Mouse (Mus musculus) T-helper 2 cell (primary cell): ENCODE measurements around the gene Slc12a3.

Source experiments
- in situ Hi-C: fragments of 300-600 bp; cut with MboI, MseI; formaldehyde crosslinking; loops from one replicate; pipeline ENCODE4 v1.15.1; 2025; ENCODE audit warnings: high pct_unique_total_duplicates

Slc12a3 gene

GRCm38 (mm10) chr8:94375551-94375991 is 46.6 kb downstream of the Slc12a3 start:
- in situ Hi-C loops = no loop called here

- in situ Hi-C loops = no loop called here
Measured at GRCm38 (mm10) chr8:94376176-94376575, 47.2 kb downstream of the Slc12a3 start.

DNA sequence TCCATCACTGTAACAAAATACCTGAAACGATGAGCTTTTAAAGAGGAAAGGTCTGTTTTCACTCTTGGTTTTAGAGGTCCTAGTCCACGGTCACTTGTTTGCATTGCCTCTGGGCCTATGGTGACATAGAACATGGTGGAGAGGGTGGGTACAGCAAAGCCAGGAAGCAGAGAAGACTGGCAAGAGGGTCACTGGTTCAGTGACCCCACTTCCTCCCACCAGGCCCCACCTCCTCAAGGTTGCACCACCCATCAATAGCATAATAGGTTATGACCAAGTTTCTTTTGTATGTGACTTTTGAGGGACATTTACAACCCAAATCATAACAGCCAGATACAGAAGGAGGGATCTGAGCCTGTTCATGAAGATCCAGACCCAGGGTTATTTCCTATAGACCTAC is 47.6 kb downstream of the Slc12a3 start:
- in situ Hi-C loops = no loop called here

DNA sequence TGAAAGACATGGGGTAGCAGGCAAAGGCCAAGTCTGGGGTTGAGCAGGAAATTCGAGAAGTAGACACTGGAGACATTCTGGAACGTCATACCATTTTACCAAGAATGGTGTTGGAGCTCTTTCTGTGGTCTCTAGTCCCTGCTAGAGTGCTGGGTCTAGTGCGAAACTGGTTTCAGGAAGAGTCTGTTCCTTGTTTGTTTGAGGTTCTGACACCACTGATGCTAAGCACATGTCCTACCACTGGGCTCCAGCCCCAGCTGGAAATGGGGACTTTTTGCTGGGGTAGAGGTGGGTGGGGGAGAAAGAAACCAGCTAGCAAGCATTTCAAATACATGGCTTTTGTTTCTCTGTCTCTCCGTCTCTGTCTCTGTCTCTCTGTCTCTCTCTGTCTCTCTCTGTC is 48.0 kb downstream of the Slc12a3 start:
- in situ Hi-C loops = no loop called here

GRCm38 (mm10) chr8:94377714-94378205 is 48.8 kb downstream of the Slc12a3 start:
- in situ Hi-C loops = no loop called here

GRCm38 (mm10) chr8:94378763-94379415 is 49.9 kb downstream of the Slc12a3 start:
- in situ Hi-C loops = no loop called here

- in situ Hi-C loops = no loop called here
Measured at GRCm38 (mm10) chr8:94379686-94380085, 50.7 kb downstream of the Slc12a3 start.

- in situ Hi-C loops = no loop called here
Measured at GRCm38 (mm10) chr8:94384166-94384565, 55.2 kb downstream of the Slc12a3 start.

GRCm38 (mm10) chr8:94385506-94386213 is 56.7 kb downstream of the Slc12a3 start:
- in situ Hi-C loops = no loop called here

- in situ Hi-C loops = no loop called here
Measured at GRCm38 (mm10) chr8:94386214-94387026, 57.4 kb downstream of the Slc12a3 start, which contains the start of gene Herpud1. TSS of gene Herpud1 (plus strand) at chr8:94386438.

- in situ Hi-C loops = no loop called here
Measured at GRCm38 (mm10) chr8:94387027-94387684, 58.2 kb downstream of the Slc12a3 start.

- in situ Hi-C loops = no loop called here
Measured at GRCm38 (mm10) chr8:94387785-94388184, 58.8 kb downstream of the Slc12a3 start.

DNA sequence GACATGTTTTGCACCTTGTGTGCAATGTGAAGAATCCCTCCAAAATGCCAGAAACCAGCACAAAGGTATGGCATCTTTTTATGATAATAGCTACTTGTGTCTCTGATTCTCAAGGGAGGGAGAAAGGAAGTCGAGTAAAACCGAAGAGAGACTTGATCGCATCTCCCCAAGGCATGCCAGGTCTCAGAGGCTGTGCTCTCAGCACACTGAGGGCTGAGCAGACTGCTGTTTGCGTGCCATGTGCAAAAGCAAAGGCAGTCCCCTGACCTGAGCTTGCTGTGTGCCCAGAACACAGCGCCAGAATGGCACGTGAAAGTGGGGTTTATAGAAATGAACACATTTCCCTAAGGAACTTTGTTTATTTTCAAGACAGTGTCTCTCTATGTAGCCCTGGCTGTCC is 60.5 kb downstream of the Slc12a3 start:
- in situ Hi-C loops = no loop called here

- in situ Hi-C loops = no loop called here
Measured at GRCm38 (mm10) chr8:94390429-94390828, 61.4 kb downstream of the Slc12a3 start.

GRCm38 (mm10) chr8:94390910-94391309 is 61.9 kb downstream of the Slc12a3 start:
- in situ Hi-C loops = no loop called here

GRCm38 (mm10) chr8:94392147-94392546 is 63.1 kb downstream of the Slc12a3 start:
- in situ Hi-C loops = no loop called here

DNA sequence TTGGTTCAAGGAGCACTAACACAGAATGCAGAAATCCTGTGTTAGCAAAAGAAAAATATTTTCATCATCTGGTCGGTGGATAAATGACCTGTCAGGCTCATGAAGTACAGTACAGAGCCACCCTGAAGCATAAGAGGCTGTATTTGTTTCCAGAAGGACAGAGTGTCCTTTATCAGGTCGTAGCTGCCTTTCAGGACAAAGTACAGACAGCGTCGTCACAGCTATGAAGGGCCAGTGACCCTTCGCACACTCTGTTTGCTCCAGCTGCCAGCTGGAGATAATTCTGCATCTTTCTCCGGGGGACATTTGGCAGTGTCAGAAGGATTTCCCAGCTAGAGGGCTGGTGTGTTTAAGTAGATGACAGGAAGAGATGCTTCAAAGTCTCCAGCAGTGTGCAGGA is 63.6 kb downstream of the Slc12a3 start:
- in situ Hi-C loops = no loop called here

- in situ Hi-C loops = no loop called here
Measured at GRCm38 (mm10) chr8:94395851-94396540, 67.0 kb downstream of the Slc12a3 start.

- in situ Hi-C loops = no loop called here
Measured at GRCm38 (mm10) chr8:94396964-94397657, 68.1 kb downstream of the Slc12a3 start.

GRCm38 (mm10) chr8:94398587-94398986 is 69.6 kb downstream of the Slc12a3 start:
- in situ Hi-C loops = no loop called here
